Mouse (Mus musculus) ovary, adult 18-20 months (tissue): ENCODE data around the gene Sbsn.
A peak's percentile ranks its signal among the peaks of the same experiment; 100 is the strongest.
"Not testable (repeated sequence)": the region's sequence is repeated elsewhere in the genome, so short reads cannot be mapped to it uniquely, and the experiment has no call there.

Experiments used
- DNase-seq: peaks from one replicate; pipeline ENCODE4 v3.0.0; 2022; ENCODE audit warnings: low spot score, mixed read lengths

Sbsn gene

GRCm38 (mm10) chr7:30751086-30751669 is at the start of gene Sbsn:
Gene Sbsn, plus strand, starts transcription at chr7:30751471.
- DNase-seq = no peak

GRCm38 (mm10) chr7:30706214-30706882 is 44.9 kb upstream of the Sbsn start:
- peak; percentile 78 for DNase-seq

GRCm38 (mm10) chr7:30707441-30707840 is 43.8 kb upstream of the Sbsn start:
- DNase-seq = no peak

GRCm38 (mm10) chr7:30711942-30712341 is 39.3 kb upstream of the Sbsn start, which contains the start of gene Atp4a:
Gene Atp4a, plus strand, starts transcription at chr7:30712209.
- no peak for DNase-seq

GRCm38 (mm10) chr7:30717006-30717715 is 34.1 kb upstream of the Sbsn start:
- peak; percentile 91 for DNase-seq

GRCm38 (mm10) chr7:30717716-30718046 is 33.6 kb upstream of the Sbsn start:
- no peak for DNase-seq

- no peak for DNase-seq
These were observed 31.6 kb upstream of the Sbsn start for GRCm38 (mm10) chr7:30719669-30720068.

- DNase-seq = no peak
These were observed 30.0 kb upstream of the Sbsn start for GRCm38 (mm10) chr7:30721286-30721685.

- DNase-seq = no peak
These were observed 27.9 kb upstream of the Sbsn start for GRCm38 (mm10) chr7:30723274-30723953.

- no peak for DNase-seq
These were observed 23.1 kb upstream of the Sbsn start for GRCm38 (mm10) chr7:30728214-30728613.

- no peak for DNase-seq
These were observed 22.4 kb upstream of the Sbsn start for GRCm38 (mm10) chr7:30728739-30729395.

- DNase-seq = peak; percentile 94
These were observed 21.7 kb upstream of the Sbsn start, which contains the start of gene Tmem147 for GRCm38 (mm10) chr7:30729396-30730063. Gene Tmem147, minus strand, starts transcription at chr7:30729540.

- DNase-seq = not testable (repeated sequence)
These were observed 21.1 kb upstream of the Sbsn start for GRCm38 (mm10) chr7:30730064-30730722.

GRCm38 (mm10) chr7:30736211-30736610 is 15.1 kb upstream of the Sbsn start:
- no peak for DNase-seq

GRCm38 (mm10) chr7:30742570-30742969 is 8.7 kb upstream of the Sbsn start:
- DNase-seq = not testable (repeated sequence)

- not testable (repeated sequence) for DNase-seq
These were observed 7.7 kb upstream of the Sbsn start, which contains the start of gene Gapdhs for GRCm38 (mm10) chr7:30743617-30744016. Gene Gapdhs, minus strand, starts transcription at chr7:30743681.

GRCm38 (mm10) chr7:30744022-30744598 is 7.2 kb upstream of the Sbsn start:
- no peak for DNase-seq

GRCm38 (mm10) chr7:30747525-30748204 is 3.6 kb upstream of the Sbsn start:
- no peak for DNase-seq

- no peak for DNase-seq
These were observed 1.3 kb upstream of the Sbsn start for GRCm38 (mm10) chr7:30749824-30750606.
